Comparison of ENCODE assay signal across 9 mouse cellular contexts in genomic region chr14:71276309-71276791, GRCm38 (mm10).
DNase-seq lines count a peak whose midpoint lies in the region; ATAC-seq lines count a peak whose summit lies in the region.
"Had no signal": no experiment of that assay in that cellular context is flagged by ENCODE, and none has a peak within 500 bp of the region (broad histone marks: within the 10 kb centered on the region; RNA-seq: fewer than 3 reads in every experiment).

No protein-coding gene starts in this region.

- no peaks in the 10 kb centered on the region for H3K27me3 ChIP-seq in embryonic facial prominence, embryonic 15.5 days
- no peaks in the 10 kb centered on the region for H3K27me3 ChIP-seq in neural tube, embryonic 15.5 days (replicated peaks)
- H3K27me3 ChIP-seq: embryonic facial prominence, embryonic 13.5 days had no signal

- H3K4me2 ChIP-seq in embryonic facial prominence, embryonic 15.5 days (replicated peaks), result 0 out of 2 replicates have a peak overlapping the region, but pooled peaks have one; percentile 0
- no peak overlapping the region for H3K4me2 ChIP-seq in neural tube, embryonic 15.5 days
- H3K4me2 ChIP-seq: embryonic facial prominence, embryonic 13.5 days had no signal

- 47% methylated on average over 12 of the region's 12 CpGs for WGBS in embryonic facial prominence, embryonic 15.5 days
- 66% methylated on average over 12 of the region's 12 CpGs for WGBS in neural tube, embryonic 15.5 days

- intact Hi-C loops in left cerebral cortex, postnatal 4 days (cut with DNase I), result no loop called here

- DNase-seq in heart, adult 11 months, result peak; percentile 89
- DNase-seq in heart, adult 9 months (ENCODE audit: low spot score in 2 of 2), result no peak
- DNase-seq in NIH3T3 (ENCODE audit: low read depth), result peak; percentile 5
- peak; percentile 62 for DNase-seq in left cerebral cortex, postnatal 4 days
- DNase-seq in retina, postnatal 1 day, result peak; percentile 36
- DNase-seq in urinary bladder, postnatal 4 days (ENCODE audit: low spot score in 2 of 2), result no peak

- H3K9ac ChIP-seq in embryonic facial prominence, embryonic 15.5 days, result no peak overlapping the region
- H3K9ac ChIP-seq in neural tube, embryonic 15.5 days (replicated peaks), result no peak overlapping the region
- H3K9ac ChIP-seq: embryonic facial prominence, embryonic 13.5 days had no signal

- no peaks in the 10 kb centered on the region for H3K4me1 ChIP-seq in embryonic facial prominence, embryonic 15.5 days
- no peaks in the 10 kb centered on the region for H3K4me1 ChIP-seq in neural tube, embryonic 15.5 days

- no peak for ATAC-seq in embryonic facial prominence, embryonic 15.5 days (ENCODE audit: insufficient number of reproducible peaks, low FRiP score, low TSS enrichment, low read depth)
- ATAC-seq in neural tube, embryonic 15.5 days (ENCODE audit: low FRiP score), result no peak

- H3K27ac ChIP-seq in embryonic facial prominence, embryonic 15.5 days (replicated peaks), result no peak overlapping the region
- H3K27ac ChIP-seq in neural tube, embryonic 15.5 days (replicated peaks), result no peak overlapping the region
- H3K27ac ChIP-seq: embryonic facial prominence, embryonic 13.5 days had no signal

- no peaks in the 10 kb centered on the region for H3K9me3 ChIP-seq in embryonic facial prominence, embryonic 15.5 days (replicated peaks)
- no peaks in the 10 kb centered on the region for H3K9me3 ChIP-seq in neural tube, embryonic 15.5 days (replicated peaks)
- H3K9me3 ChIP-seq: embryonic facial prominence, embryonic 13.5 days had no signal

- H3K36me3 ChIP-seq in embryonic facial prominence, embryonic 15.5 days, result no peaks in the 10 kb centered on the region
- no peaks in the 10 kb centered on the region for H3K36me3 ChIP-seq in neural tube, embryonic 15.5 days
- H3K36me3 ChIP-seq: embryonic facial prominence, embryonic 13.5 days had no signal

- H3K4me3 ChIP-seq in embryonic facial prominence, embryonic 15.5 days (replicated peaks), result no peak overlapping the region
- no peak overlapping the region for H3K4me3 ChIP-seq in neural tube, embryonic 15.5 days (replicated peaks)
- H3K4me3 ChIP-seq: embryonic facial prominence, embryonic 13.5 days had no signal

Comparison
In these comparisons a context has a peak if more than half of its experiments do, and no peak if none do; other contexts are left out.
1. DNase-seq: peak in heart, adult 11 months (single experiment), NIH3T3 (single experiment), left cerebral cortex, postnatal 4 days (single experiment) and retina, postnatal 1 day (single experiment); none in heart, adult 9 months (0 of 2) and urinary bladder, postnatal 4 days (0 of 2).